Mouse (Mus musculus) forebrain, embryonic 16.5 days (tissue): ENCODE measurements at regions not wholly inside any gene's neighbourhood (a gene's known extent, or its start where the extent isn't known, plus 50 kb on each side); places are given as distances from the start of the nearest gene placed in this dataset.

ENCODE experiments used
- ATAC-seq: fragments of 200-750 bp; cut with Nextera tagmentation; 2 replicates; pipeline ENCODE4 v1.8.0; 2017; ENCODE audit warnings: mild to moderate bottlenecking, moderate library complexity
- H3K27ac ChIP-seq: fragments of 300-500 bp; sonication (generic); 2 replicates; pipeline ENCODE4 v1.5.1; 2014; ENCODE audit warnings: low read length, control low read depth
- H3K27me3 ChIP-seq: fragments of 300-500 bp; sonication (generic); replicated peaks from 2 replicates; pipeline ENCODE4 v1.6.1; 2014; ENCODE audit warnings: low read length; ENCODE audit not compliant: control insufficient read depth, insufficient read depth
- H3K36me3 ChIP-seq: fragments of 300-500 bp; sonication (generic); 2 replicates; pipeline ENCODE4 v1.6.1; 2014; ENCODE audit not compliant: control insufficient read depth, insufficient read depth
- H3K4me1 ChIP-seq: fragments of 300-500 bp; sonication (generic); replicated peaks from 2 replicates; pipeline ENCODE4 v1.6.1; 2014; ENCODE audit warnings: low read length; ENCODE audit not compliant: control insufficient read depth, insufficient read depth
- H3K4me2 ChIP-seq: fragments of 300-500 bp; sonication (generic); 2 replicates; pipeline ENCODE4 v1.6.1; 2014; ENCODE audit warnings: mild to moderate bottlenecking, low read length, control low read depth
- H3K4me3 ChIP-seq: fragments of 300-500 bp; sonication (generic); replicated peaks from 2 replicates; pipeline ENCODE4 v1.5.1; 2014; ENCODE audit warnings: mild to moderate bottlenecking, low read length, control low read depth
- H3K9ac ChIP-seq: fragments of 300-500 bp; sonication (generic); replicated peaks from 2 replicates; pipeline ENCODE4 v1.6.1; 2014; ENCODE audit warnings: low read depth, low read length, control low read depth
- H3K9me3 ChIP-seq: fragments of 300-500 bp; sonication (generic); 2 replicates; pipeline ENCODE4 v1.6.1; 2016; ENCODE audit warnings: low read length; ENCODE audit not compliant: control insufficient read depth
- WGBS: fragments of 180-500 bp; shearing (Covaris S2); extraction: QIAGEN DNeasy Blood & Tissue Kit; methylation state at CpG from one replicate; pipeline ENCODE4 v1.1.7; 2014; 5-methylcytosine and 5-hydroxymethylcytosine counted together

DNA sequence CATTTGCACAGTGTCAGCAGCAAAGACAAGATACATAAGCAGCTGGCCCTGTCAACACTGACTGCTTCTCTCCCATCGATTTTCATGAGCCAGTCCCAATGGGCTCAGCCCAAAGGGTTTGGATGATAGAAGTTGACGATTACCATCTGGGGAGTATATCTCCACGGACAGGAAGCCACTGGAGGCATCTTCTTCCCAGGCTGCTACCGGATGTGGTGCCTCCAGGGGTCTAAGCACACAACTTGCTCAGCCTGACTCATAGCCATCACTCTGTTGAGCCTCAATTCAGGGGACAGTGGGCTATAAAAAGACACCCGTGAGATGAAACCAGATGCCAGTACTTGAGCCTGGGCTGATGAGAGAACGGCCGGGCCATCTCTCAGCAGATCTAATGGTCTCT is 71.1 kb upstream of the Hif1a start:
- H3K4me1 ChIP-seq = peaks cover 6% of the 10 kb centered on the region
- H3K4me2 ChIP-seq = no peak overlapping the region
- WGBS = 93% methylated on average over 7 of the region's 7 CpGs
- H3K36me3 ChIP-seq = no peaks in the 10 kb centered on the region
- no peaks in the 10 kb centered on the region for H3K27me3 ChIP-seq
- H3K9me3 ChIP-seq = no peaks in the 10 kb centered on the region
- no peak for ATAC-seq
- no peak overlapping the region for H3K27ac ChIP-seq
- no peak overlapping the region for H3K4me3 ChIP-seq
- H3K9ac ChIP-seq = no peak overlapping the region

DNA sequence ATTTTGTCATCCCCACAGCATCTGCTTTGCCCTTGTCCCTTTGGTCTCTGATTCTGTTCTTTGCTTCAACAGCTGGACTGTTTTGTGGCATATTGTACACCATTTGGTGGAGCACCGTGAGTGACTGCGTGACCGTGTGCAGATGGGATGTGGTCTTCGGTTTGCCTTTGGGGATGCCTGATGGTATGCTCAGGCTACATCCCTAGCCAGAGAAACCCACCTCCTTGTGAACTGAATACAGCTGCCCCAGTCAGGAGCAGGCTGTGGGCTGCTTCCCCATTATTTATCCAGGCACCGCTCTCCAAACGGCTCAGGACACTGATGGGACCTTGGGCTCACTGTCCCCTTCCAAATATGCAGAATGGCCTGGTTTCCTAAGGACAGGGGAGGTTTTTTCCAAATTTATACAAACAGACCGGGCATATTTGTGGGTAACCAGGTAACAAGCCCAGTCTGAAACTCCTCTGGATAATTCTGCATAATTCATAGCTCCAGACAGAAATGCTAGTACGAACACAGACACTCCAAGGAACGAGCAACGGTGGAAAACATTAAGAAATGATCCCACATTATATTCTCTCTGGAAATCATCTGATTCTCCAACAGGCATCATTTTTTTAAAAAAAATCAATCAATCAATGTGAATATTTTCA is 70.5 kb upstream of the Hif1a start:
- H3K4me2 ChIP-seq = no peak overlapping the region

DNA sequence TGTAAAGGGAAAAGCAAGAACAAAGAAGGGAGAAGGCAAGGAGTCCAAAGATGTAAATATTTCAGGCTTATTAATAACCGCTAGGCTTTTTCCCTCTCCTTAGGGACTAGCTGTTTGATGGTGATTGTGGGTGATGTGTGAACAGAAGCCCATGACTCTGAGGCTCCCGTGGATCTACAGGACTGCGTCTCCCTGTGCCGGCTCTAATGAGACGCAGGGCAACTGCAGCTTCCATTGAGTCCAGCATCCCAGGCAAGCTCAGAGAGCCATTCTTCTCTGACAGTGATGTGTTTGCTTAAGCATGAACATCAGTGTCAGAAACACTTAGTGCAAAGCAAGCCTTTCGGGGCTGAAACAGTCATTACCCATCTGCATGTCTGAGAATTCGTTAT is 70.0 kb upstream of the Hif1a start:
- WGBS = 24% methylated on average over 7 of the region's 7 CpGs
- Histone ChIP-seq H3K4me3 (no peak overlapping the region), H3K9me3 (no peaks in the 10 kb centered on the region), H3K4me2 (no peak overlapping the region), H3K4me1 (peaks cover 6% of the 10 kb centered on the region), H3K36me3 (no peaks in the 10 kb centered on the region), H3K27me3 (no peaks in the 10 kb centered on the region), H3K27ac (no peak overlapping the region), H3K9ac (0 out of 2 replicates have a peak overlapping the region, but pooled peaks have one; percentile 25)
- no peak for ATAC-seq

More for the DNA sequence above, 70.5 kb upstream of the Hif1a start:
- H3K27ac ChIP-seq = no peak overlapping the region
- H3K4me1 ChIP-seq = peaks cover 6% of the 10 kb centered on the region
- no peak overlapping the region for H3K4me3 ChIP-seq
- H3K9ac ChIP-seq = no peak overlapping the region
- 77% methylated on average over 10 of the region's 10 CpGs for WGBS
- H3K27me3 ChIP-seq = no peaks in the 10 kb centered on the region
- H3K9me3 ChIP-seq = no peaks in the 10 kb centered on the region
- H3K36me3 ChIP-seq = no peaks in the 10 kb centered on the region
- no peak for ATAC-seq

DNA sequence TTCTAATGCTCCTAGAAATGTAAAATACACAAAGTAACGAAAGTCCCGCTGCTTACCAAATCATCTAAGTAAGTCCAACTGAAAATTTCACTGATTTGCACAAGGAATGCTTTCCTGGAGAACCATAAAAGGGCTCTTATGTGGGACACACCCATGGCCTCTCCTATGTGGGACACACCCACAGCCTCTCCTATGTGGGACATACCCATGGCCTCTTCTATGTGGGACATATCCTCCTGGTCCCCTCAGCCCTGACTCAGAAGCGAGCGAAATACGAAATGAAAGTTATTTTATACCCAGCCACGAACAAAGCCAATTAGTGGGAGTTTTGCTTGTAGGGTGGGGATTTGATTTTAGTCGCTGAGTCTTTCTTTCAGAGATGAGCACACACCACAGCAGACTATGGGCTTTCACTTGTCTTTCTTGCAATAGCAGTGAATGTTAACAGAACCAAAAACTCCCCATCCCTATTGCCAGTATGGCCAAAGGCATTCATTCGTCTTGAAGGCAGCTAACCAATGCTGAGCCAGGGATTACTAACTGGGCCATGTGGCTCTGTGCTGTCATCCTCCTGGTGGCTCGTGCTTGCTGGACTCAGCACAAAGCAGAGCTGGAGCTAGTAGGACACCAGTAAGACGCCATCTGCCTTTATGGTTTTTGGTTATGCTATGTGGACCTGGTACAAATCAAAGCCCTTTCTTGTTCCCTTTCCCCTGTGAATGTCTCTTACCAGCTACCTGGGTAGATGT is 69.4 kb upstream of the Hif1a start:
- H3K4me3 ChIP-seq = no peak overlapping the region
- H3K4me1 ChIP-seq = peaks cover 6% of the 10 kb centered on the region
- ATAC-seq = no peak
- no peaks in the 10 kb centered on the region for H3K36me3 ChIP-seq
- H3K4me2 ChIP-seq = no peak overlapping the region
- no peak overlapping the region for H3K9ac ChIP-seq
- no peaks in the 10 kb centered on the region for H3K27me3 ChIP-seq
- H3K27ac ChIP-seq = no peak overlapping the region
- 75% methylated on average over 10 of the region's 10 CpGs for WGBS
- no peaks in the 10 kb centered on the region for H3K9me3 ChIP-seq

DNA sequence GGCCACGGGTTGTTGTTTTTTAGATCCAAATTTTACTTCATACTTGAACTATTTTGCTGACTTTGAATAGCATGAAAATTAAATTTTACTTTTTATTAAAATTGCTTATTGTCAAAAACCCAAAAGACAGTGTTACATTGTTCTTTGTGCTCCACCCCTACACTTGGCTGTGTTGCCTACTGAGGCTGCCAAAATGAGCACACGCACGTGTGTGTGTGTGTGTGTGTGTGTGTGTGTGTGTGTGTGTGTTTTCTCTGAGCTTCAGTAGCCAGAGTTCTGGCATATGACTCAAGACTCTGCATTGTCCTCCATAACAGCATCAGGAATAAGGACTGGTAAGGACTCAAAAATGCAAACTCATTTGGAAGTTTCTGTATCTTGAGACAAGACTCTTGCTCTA is 68.4 kb upstream of the Hif1a start:
- 68% methylated on average over 3 of the region's 3 CpGs for WGBS
- no peaks in the 10 kb centered on the region for H3K9me3 ChIP-seq
- H3K9ac ChIP-seq = no peak overlapping the region
- H3K4me1 ChIP-seq = peaks cover 6% of the 10 kb centered on the region
- ATAC-seq = no peak
- no peaks in the 10 kb centered on the region for H3K27me3 ChIP-seq
- no peak overlapping the region for H3K4me3 ChIP-seq
- H3K27ac ChIP-seq = no peak overlapping the region
- H3K36me3 ChIP-seq = no peaks in the 10 kb centered on the region
- no peak overlapping the region for H3K4me2 ChIP-seq

DNA sequence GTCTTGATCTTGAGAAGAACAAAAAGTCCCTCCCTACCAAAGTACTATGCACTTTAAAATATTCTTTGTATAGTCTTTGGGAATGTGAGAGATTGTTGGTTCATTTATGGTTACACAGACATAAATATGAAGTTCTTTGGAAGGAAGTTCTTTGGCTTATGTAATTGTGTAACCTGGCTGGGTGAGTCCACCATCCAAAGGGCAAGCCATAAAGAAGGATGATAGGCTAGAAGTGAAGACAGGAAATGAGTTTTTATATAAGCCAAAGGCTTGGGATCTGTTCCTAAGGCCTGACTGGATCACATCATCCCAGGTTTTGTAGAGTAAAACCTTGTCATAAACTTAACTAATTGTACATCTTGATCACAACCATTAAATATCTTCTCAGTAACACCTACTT is 65.0 kb upstream of the Hif1a start:
- Histone ChIP-seq H3K36me3 (no peaks in the 10 kb centered on the region), H3K9me3 (no peaks in the 10 kb centered on the region), H3K27me3 (no peaks in the 10 kb centered on the region), H3K27ac (no peak overlapping the region), H3K4me2 (no peak overlapping the region), H3K4me3 (no peak overlapping the region), H3K9ac (no peak overlapping the region), H3K4me1 (peaks cover 5% of the 10 kb centered on the region)
- ATAC-seq = no peak

DNA sequence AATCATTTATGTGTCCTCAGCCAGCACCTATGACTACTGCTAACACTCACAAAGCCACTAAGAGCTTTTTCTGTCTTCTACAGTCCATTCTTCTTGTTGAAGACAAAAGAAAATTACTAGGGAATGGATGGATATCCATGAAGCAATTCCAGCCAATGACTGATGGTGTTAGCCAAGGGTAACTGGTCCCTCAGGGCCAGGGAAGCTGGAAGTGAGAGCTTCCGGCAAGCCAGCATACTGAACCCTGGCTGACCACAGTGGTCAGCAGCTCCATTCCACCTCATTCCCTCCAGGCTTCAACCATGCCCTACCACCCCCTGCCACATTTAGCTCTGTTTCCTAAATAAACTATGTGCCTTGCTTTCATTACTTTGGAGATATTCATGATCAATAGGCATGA is 64.1 kb upstream of the Hif1a start:
- Histone ChIP-seq H3K4me1 (no peaks in the 10 kb centered on the region), H3K36me3 (no peaks in the 10 kb centered on the region), H3K9ac (no peak overlapping the region), H3K27ac (no peak overlapping the region), H3K4me3 (no peak overlapping the region), H3K4me2 (no peak overlapping the region), H3K9me3 (no peaks in the 10 kb centered on the region), H3K27me3 (no peaks in the 10 kb centered on the region)
- ATAC-seq = no peak
- WGBS = 84% methylated on average over 1 of the region's 1 CpGs

DNA sequence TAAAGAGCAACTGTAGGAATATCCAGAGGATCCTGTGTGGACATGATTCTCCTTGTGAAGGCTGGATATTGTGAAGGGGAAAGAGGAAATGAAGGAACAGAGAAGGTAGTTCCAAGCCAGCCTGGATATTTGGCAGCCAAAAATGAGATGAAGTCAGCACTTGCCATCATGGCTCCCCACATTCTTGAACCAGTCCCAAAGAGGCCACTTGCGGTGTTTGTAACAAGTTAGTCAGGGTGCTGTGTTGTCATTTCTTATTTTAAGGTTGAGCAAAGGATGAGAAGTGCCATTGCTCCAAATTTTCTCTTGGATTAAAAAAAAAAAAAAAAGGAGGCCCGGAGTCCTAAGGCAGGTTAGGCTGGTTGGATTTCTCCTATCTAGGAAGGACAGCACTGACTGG is 63.3 kb upstream of the Hif1a start:
- no peak for ATAC-seq
- H3K9ac ChIP-seq = no peak overlapping the region
- no peaks in the 10 kb centered on the region for H3K27me3 ChIP-seq
- H3K4me2 ChIP-seq = no peak overlapping the region
- no peaks in the 10 kb centered on the region for H3K4me1 ChIP-seq
- H3K9me3 ChIP-seq = no peaks in the 10 kb centered on the region
- no peaks in the 10 kb centered on the region for H3K36me3 ChIP-seq
- no peak overlapping the region for H3K4me3 ChIP-seq
- H3K27ac ChIP-seq = no peak overlapping the region
- 100% methylated on average over 2 of the region's 2 CpGs for WGBS

DNA sequence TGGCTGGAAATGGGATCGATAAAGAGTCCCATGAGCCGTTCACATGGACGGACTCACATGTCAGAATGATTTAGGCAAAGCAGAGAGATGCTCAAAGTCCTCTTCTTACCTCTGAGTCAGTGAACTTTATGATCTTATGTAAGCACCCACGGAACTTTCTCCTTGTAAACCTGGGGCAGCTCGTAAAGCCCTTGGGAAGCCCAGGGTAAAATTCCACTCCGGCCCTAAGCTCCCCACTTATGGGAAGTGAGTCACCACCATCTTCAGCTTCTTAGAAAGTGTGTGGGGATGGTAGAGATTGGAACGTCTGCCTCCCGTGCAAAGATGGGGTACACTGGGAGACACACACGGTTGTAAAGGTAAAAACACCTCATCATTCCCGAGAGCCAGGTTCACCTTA is 62.8 kb upstream of the Hif1a start:
- no peak for ATAC-seq
- H3K9me3 ChIP-seq = no peaks in the 10 kb centered on the region
- H3K9ac ChIP-seq = no peak overlapping the region
- no peaks in the 10 kb centered on the region for H3K27me3 ChIP-seq
- H3K4me1 ChIP-seq = no peaks in the 10 kb centered on the region
- no peak overlapping the region for H3K27ac ChIP-seq
- no peaks in the 10 kb centered on the region for H3K36me3 ChIP-seq
- 94% methylated on average over 10 of the region's 10 CpGs for WGBS
- H3K4me3 ChIP-seq = no peak overlapping the region
- no peak overlapping the region for H3K4me2 ChIP-seq
